Mouse (Mus musculus): ENCODE measurements around the gene Glmn.
A peak's percentile ranks its signal among the peaks of the same experiment; 100 is the strongest.

The Glmn gene

GRCm38 (mm10) chr5:107597301-107598077 lies at the start of gene Glmn, which contains the start of gene Rpap2:
Gene Glmn (minus strand): TSS chr5:107597888.
Gene Rpap2 (plus strand): TSS chr5:107597373.
- DNase-seq (ENCODE audit: low read depth): peak; percentile 83

GRCm38 (mm10) chr5:107645935-107646334 lies 48.2 kb upstream of the Glmn start:
- DNase-seq (ENCODE audit: low read depth): no peak

GRCm38 (mm10) chr5:107644595-107644994 lies 46.9 kb upstream of the Glmn start:
- DNase-seq (ENCODE audit: low read depth): no peak

- DNase-seq (ENCODE audit: low read depth): no peak
These were observed 40.7 kb upstream of the Glmn start for GRCm38 (mm10) chr5:107638366-107638765.

- DNase-seq (ENCODE audit: low read depth): no peak
These were observed 39.4 kb upstream of the Glmn start for GRCm38 (mm10) chr5:107637106-107637505.

GRCm38 (mm10) chr5:107633651-107634050 lies 36.0 kb upstream of the Glmn start:
- DNase-seq (ENCODE audit: low read depth): no peak

- no peak for DNase-seq (ENCODE audit: low read depth)
These were observed 23.6 kb upstream of the Glmn start for GRCm38 (mm10) chr5:107621327-107621726.

- DNase-seq (ENCODE audit: low read depth): no peak
These were observed 20.3 kb upstream of the Glmn start for GRCm38 (mm10) chr5:107617986-107618385.

- peak; percentile 80 for DNase-seq (ENCODE audit: low read depth)
These were observed 13.5 kb upstream of the Glmn start for GRCm38 (mm10) chr5:107611224-107611623.

GRCm38 (mm10) chr5:107598380-107598779 lies 692 bp upstream of the Glmn start:
- DNase-seq (ENCODE audit: low read depth): peak; percentile 35

- no peak for DNase-seq (ENCODE audit: low read depth)
These were observed 28.5 kb downstream of the Glmn start for GRCm38 (mm10) chr5:107569148-107569547.

- no peak for DNase-seq (ENCODE audit: low read depth)
These were observed 40.7 kb downstream of the Glmn start for GRCm38 (mm10) chr5:107556969-107557368.

- DNase-seq (ENCODE audit: low read depth): no peak
These were observed 43.4 kb downstream of the Glmn start for GRCm38 (mm10) chr5:107554336-107554735.

GRCm38 (mm10) chr5:107548444-107548843 lies 49.2 kb downstream of the Glmn start:
- no peak for DNase-seq (ENCODE audit: low read depth)

GRCm38 (mm10) chr5:107547955-107548354 lies 49.7 kb downstream of the Glmn start:
- DNase-seq (ENCODE audit: low read depth): no peak

GRCm38 (mm10) chr5:107545927-107546326 lies 51.8 kb downstream of the Glmn start:
- DNase-seq (ENCODE audit: low read depth): peak; percentile 67

GRCm38 (mm10) chr5:107541696-107542095 lies 56.0 kb downstream of the Glmn start:
- no peak for DNase-seq (ENCODE audit: low read depth)

GRCm38 (mm10) chr5:107534581-107534980 lies 63.1 kb downstream of the Glmn start, which contains the start of gene 1700028K03Rik:
Gene 1700028K03Rik (plus strand): TSS chr5:107534709.
- no peak for DNase-seq (ENCODE audit: low read depth)

- no peak for DNase-seq (ENCODE audit: low read depth)
These were observed 64.1 kb downstream of the Glmn start for GRCm38 (mm10) chr5:107533590-107533989.

GRCm38 (mm10) chr5:107528856-107529255 lies 68.8 kb downstream of the Glmn start:
- peak; percentile 67 for DNase-seq (ENCODE audit: low read depth)

GRCm38 (mm10) chr5:107524281-107524680 lies 73.4 kb downstream of the Glmn start:
- DNase-seq (ENCODE audit: low read depth): peak; percentile 64

GRCm38 (mm10) chr5:107521897-107522296 lies 75.8 kb downstream of the Glmn start:
- no peak for DNase-seq (ENCODE audit: low read depth)

GRCm38 (mm10) chr5:107521386-107521785 lies 76.3 kb downstream of the Glmn start:
- no peak for DNase-seq (ENCODE audit: low read depth)

- DNase-seq (ENCODE audit: low read depth): no peak
These were observed 79.1 kb downstream of the Glmn start for GRCm38 (mm10) chr5:107518602-107519001.
